Mouse (Mus musculus) erythroblast, embryonic 14.5 days (primary cell): Measurements from ENCODE around the gene Grm4.

Experiments
- GATA1 ChIP-seq: IDR thresholded peaks from 2 replicates; pipeline ENCODE4 v1.6.1; 2012; ENCODE audit warnings: low read length, inconsistent platforms, mixed read lengths
- TAL1 ChIP-seq: IDR thresholded peaks from 3 replicates; pipeline ENCODE4 v1.6.1; 2012; ENCODE audit warnings: low read length, inconsistent platforms, mixed read lengths

DNA sequence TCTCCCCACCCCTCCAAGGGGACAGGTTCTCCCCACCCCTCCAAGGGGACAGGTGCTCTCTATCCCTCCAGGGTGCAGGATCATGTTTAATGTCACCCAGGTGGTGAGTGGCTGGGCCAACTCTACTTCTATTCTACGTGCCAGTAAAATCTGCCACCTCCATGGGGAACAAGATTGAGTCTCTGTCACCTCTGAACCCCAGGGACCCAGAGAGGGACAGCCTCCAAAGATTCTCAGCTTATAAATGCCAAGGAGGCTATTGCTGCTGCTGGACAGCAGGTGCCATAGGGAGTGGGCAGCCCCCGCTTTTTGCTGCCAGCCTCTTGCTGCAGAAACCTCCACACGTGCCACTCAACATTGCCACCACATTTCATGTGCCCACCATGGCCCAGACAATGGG is 37.6 kb downstream of the Grm4 start:
- no peak for TF ChIP-seq TAL1
- no peak for TF ChIP-seq GATA1
